Mouse (Mus musculus): Measurements from ENCODE around the gene Gm45713. TPM values are rescaled to one million over a fixed set of nuclear protein-coding genes. Genes with fewer than 3 reads are reported as not detected.

Gene Gm45713
- 2.6 TPM in 1 of 2 replicates, not detected in the other for polyA plus RNA-seq (2012; rRNA removed; ENCODE audit: low replicate concordance)

GRCm38 (mm10) chr7:45135993-45136567, at the start of gene Gm45713, which contains the start of gene Flt3l:
TSS of gene Gm45713 (minus strand) at chr7:45136231.
TSS of gene Flt3l (minus strand) at chr7:45136432.

GRCm38 (mm10) chr7:45180896-45181477, 45.0 kb upstream of the Gm45713 start, which contains the start of gene Pth2:
TSS of gene Pth2 (plus strand) at chr7:45180995.

GRCm38 (mm10) chr7:45179469-45179868, 43.4 kb upstream of the Gm45713 start, which contains the start of gene Gfy:
TSS of gene Gfy (minus strand) at chr7:45179569.

GRCm38 (mm10) chr7:45163735-45164490, 27.9 kb upstream of the Gm45713 start, which contains the start of gene Slc17a7:
TSS of gene Slc17a7 (plus strand) at chr7:45163949.

GRCm38 (mm10) chr7:45154096-45154992, 18.3 kb upstream of the Gm45713 start, which contains the start of the genes Pih1d1 and Aldh16a1:
TSS of gene Pih1d1 (plus strand) at chr7:45154303.
TSS of gene Aldh16a1 (minus strand) at chr7:45154584.

GRCm38 (mm10) chr7:45128624-45129246, 7.3 kb downstream of the Gm45713 start, which contains the start of gene Rpl13a:
TSS of gene Rpl13a (minus strand) at chr7:45128761.

GRCm38 (mm10) chr7:45124224-45125143, 11.5 kb downstream of the Gm45713 start, which contains the start of gene Rps11:
TSS of gene Rps11 (minus strand) at chr7:45124439.

GRCm38 (mm10) chr7:45103652-45104180, 32.3 kb downstream of the Gm45713 start, which contains the start of gene Fcgrt:
TSS of gene Fcgrt (minus strand) at chr7:45103851.

GRCm38 (mm10) chr7:45092048-45092447, 44.0 kb downstream of the Gm45713 start, which contains the start of gene Rcn3:
TSS of gene Rcn3 (minus strand) at chr7:45092221.

Other genes with a start within 250 kb of the Gm45713 start
- gene Med25, start 243.5 kb downstream of the Gm45713 start, polyA plus RNA-seq (2012; rRNA removed; ENCODE audit: low replicate concordance), result 280 and 331 TPM in 2 replicates
- gene Fuz, start 240.2 kb downstream of the Gm45713 start, polyA plus RNA-seq (2012; rRNA removed; ENCODE audit: low replicate concordance), result 34.2 and 46.4 TPM in 2 replicates
- 76.5 and 82.3 TPM in 2 replicates for gene Ap2a1, start 206.7 kb downstream of the Gm45713 start, polyA plus RNA-seq (2012; rRNA removed; ENCODE audit: low replicate concordance)
- gene Tsks, start 193.0 kb downstream of the Gm45713 start, polyA plus RNA-seq (2012; rRNA removed; ENCODE audit: low replicate concordance), result 0.49 TPM in 1 of 2 replicates, not detected in the other
- 6.7 and 11.1 TPM in 2 replicates for gene Cpt1c, start 161.4 kb downstream of the Gm45713 start, polyA plus RNA-seq (2012; rRNA removed; ENCODE audit: low replicate concordance)
- gene Prmt1, start 149.7 kb downstream of the Gm45713 start, polyA plus RNA-seq (2012; rRNA removed; ENCODE audit: low replicate concordance), result 45.6 and 61.7 TPM in 2 replicates
- 70.7 and 84.2 TPM in 2 replicates for gene Irf3, start 138.6 kb downstream of the Gm45713 start, polyA plus RNA-seq (2012; rRNA removed; ENCODE audit: low replicate concordance)
- gene Bcl2l12, start 137.5 kb downstream of the Gm45713 start, polyA plus RNA-seq (2012; rRNA removed; ENCODE audit: low replicate concordance), result 26.3 and 28.8 TPM in 2 replicates
- 59.7 and 64.8 TPM in 2 replicates for gene Scaf1, start 119.9 kb downstream of the Gm45713 start, polyA plus RNA-seq (2012; rRNA removed; ENCODE audit: low replicate concordance)
- gene Rras, start 118.3 kb downstream of the Gm45713 start, polyA plus RNA-seq (2012; rRNA removed; ENCODE audit: low replicate concordance), result 76.8 and 77.3 TPM in 2 replicates
- gene Prr12, start 83.3 kb downstream of the Gm45713 start, polyA plus RNA-seq (2012; rRNA removed; ENCODE audit: low replicate concordance), result 8.5 and 9.7 TPM in 2 replicates
- 47.3 and 54.0 TPM in 2 replicates for gene Nosip, start 73.8 kb downstream of the Gm45713 start, polyA plus RNA-seq (2012; rRNA removed; ENCODE audit: low replicate concordance)
- 145 and 313 TPM in 2 replicates for gene Prrg2, start 73.6 kb downstream of the Gm45713 start, polyA plus RNA-seq (2012; rRNA removed; ENCODE audit: low replicate concordance)
- 42.1 and 62.3 TPM in 2 replicates for gene Rcn3, start 44.0 kb downstream of the Gm45713 start, polyA plus RNA-seq (2012; rRNA removed; ENCODE audit: low replicate concordance)
- 84.8 and 148 TPM in 2 replicates for gene Fcgrt, start 32.4 kb downstream of the Gm45713 start, polyA plus RNA-seq (2012; rRNA removed; ENCODE audit: low replicate concordance)
- gene Rps11, start 11.8 kb downstream of the Gm45713 start, polyA plus RNA-seq (2012; rRNA removed; ENCODE audit: low replicate concordance), result 86.3 and 120 TPM in 2 replicates
- 462 and 1,279 TPM in 2 replicates for gene Rpl13a, start 7.5 kb downstream of the Gm45713 start, polyA plus RNA-seq (2012; rRNA removed; ENCODE audit: low replicate concordance)
- 41.6 and 41.8 TPM in 2 replicates for gene Flt3l, start 201 bp upstream of the Gm45713 start, polyA plus RNA-seq (2012; rRNA removed; ENCODE audit: low replicate concordance)
- 33.6 and 51.7 TPM in 2 replicates for gene Pih1d1, start 18.1 kb upstream of the Gm45713 start, polyA plus RNA-seq (2012; rRNA removed; ENCODE audit: low replicate concordance)
- gene Aldh16a1, start 18.4 kb upstream of the Gm45713 start, polyA plus RNA-seq (2012; rRNA removed; ENCODE audit: low replicate concordance), result 214 and 420 TPM in 2 replicates
- 0.07 and 0.09 TPM in 2 replicates for gene Slc17a7, start 27.7 kb upstream of the Gm45713 start, polyA plus RNA-seq (2012; rRNA removed; ENCODE audit: low replicate concordance)
- not detected in 2 replicates for gene Gfy, start 43.3 kb upstream of the Gm45713 start, polyA plus RNA-seq (2012; rRNA removed; ENCODE audit: low replicate concordance)
- not detected in 2 replicates for gene Pth2, start 44.8 kb upstream of the Gm45713 start, polyA plus RNA-seq (2012; rRNA removed; ENCODE audit: low replicate concordance)
- 0.04 TPM in 1 of 2 replicates, not detected in the other for gene Ccdc155, start 68.7 kb upstream of the Gm45713 start, polyA plus RNA-seq (2012; rRNA removed; ENCODE audit: low replicate concordance)
- 0.11 and 1.4 TPM in 2 replicates for gene Dkkl1, start 75.9 kb upstream of the Gm45713 start, polyA plus RNA-seq (2012; rRNA removed; ENCODE audit: low replicate concordance)
- 7.2 and 14.7 TPM in 2 replicates for gene Tead2, start 79.5 kb upstream of the Gm45713 start, polyA plus RNA-seq (2012; rRNA removed; ENCODE audit: low replicate concordance)
- gene Cd37, start 102.9 kb upstream of the Gm45713 start, polyA plus RNA-seq (2012; rRNA removed; ENCODE audit: low replicate concordance), result 12.2 and 41.2 TPM in 2 replicates
- gene Slc6a16, start 104.9 kb upstream of the Gm45713 start, polyA plus RNA-seq (2012; rRNA removed; ENCODE audit: low replicate concordance), result not detected in 2 replicates
- gene Slc6a21, start 141.3 kb upstream of the Gm45713 start, polyA plus RNA-seq (2012; rRNA removed; ENCODE audit: low replicate concordance), result 0.13 TPM in 1 of 2 replicates, not detected in the other
- gene Trpm4, start 197.5 kb upstream of the Gm45713 start, polyA plus RNA-seq (2012; rRNA removed; ENCODE audit: low replicate concordance), result 125 and 254 TPM in 2 replicates
- 0.09 and 0.55 TPM in 2 replicates for gene Hrc, start 199.1 kb upstream of the Gm45713 start, polyA plus RNA-seq (2012; rRNA removed; ENCODE audit: low replicate concordance)
- gene Ppfia3, start 230.8 kb upstream of the Gm45713 start, polyA plus RNA-seq (2012; rRNA removed; ENCODE audit: low replicate concordance), result 34.3 and 84.9 TPM in 2 replicates
- gene Lin7b, start 234.4 kb upstream of the Gm45713 start, polyA plus RNA-seq (2012; rRNA removed; ENCODE audit: low replicate concordance), result 2.5 and 6.3 TPM in 2 replicates